Mouse (Mus musculus) brain, embryonic 14.5 days (tissue): ENCODE measurements around the gene Grb2.

Experiments
- CTCF ChIP-seq: fragments of 200-500 bp; IDR thresholded peaks from 2 replicates; pipeline ENCODE4 v1.5.1; 2012; ENCODE audit warnings: inconsistent platforms, mild to moderate bottlenecking, moderate library complexity, borderline replicate concordance; ENCODE audit not compliant: insufficient read depth, insufficient read length; ENCODE audit errors: extremely low read depth
- POLR2A ChIP-seq: fragments of 200-500 bp; IDR thresholded peaks from 2 replicates; pipeline ENCODE4 v1.6.1; 2012; ENCODE audit warnings: mild to moderate bottlenecking, inconsistent platforms, borderline replicate concordance; ENCODE audit not compliant: poor library complexity, insufficient read depth, insufficient read length, severe bottlenecking; ENCODE audit errors: extremely low read depth

DNA sequence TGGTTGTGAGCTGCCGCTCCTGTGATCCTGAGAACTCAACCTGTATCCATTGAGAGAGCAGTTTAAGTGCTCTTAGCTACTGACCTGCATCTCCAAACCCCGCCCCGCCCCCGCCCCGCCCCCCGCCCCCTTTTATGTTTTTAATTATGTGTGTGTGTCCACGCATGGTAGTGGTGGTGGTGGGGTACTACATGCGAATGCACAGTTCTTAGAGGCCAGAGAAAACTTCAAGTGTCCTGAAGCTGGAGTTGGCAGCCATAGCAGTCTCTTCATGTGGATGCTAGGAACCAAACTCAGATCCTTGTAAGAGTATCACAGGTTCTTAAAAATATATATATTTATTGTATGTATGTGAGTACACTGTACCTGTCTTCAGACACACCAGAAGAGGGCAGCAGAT lies 72.9 kb downstream of the Grb2 start:
- no peak for TF ChIP-seq CTCF
- no peak for TF ChIP-seq POLR2A
